Mouse (Mus musculus): Measurements from ENCODE around the gene Sergef. TPM values are rescaled to one million over a fixed set of nuclear protein-coding genes. Genes with fewer than 3 reads are reported as not detected.

Sergef gene
- polyA plus RNA-seq, 1 experiment from 2014 or later = 10.7 TPM

DNA sequence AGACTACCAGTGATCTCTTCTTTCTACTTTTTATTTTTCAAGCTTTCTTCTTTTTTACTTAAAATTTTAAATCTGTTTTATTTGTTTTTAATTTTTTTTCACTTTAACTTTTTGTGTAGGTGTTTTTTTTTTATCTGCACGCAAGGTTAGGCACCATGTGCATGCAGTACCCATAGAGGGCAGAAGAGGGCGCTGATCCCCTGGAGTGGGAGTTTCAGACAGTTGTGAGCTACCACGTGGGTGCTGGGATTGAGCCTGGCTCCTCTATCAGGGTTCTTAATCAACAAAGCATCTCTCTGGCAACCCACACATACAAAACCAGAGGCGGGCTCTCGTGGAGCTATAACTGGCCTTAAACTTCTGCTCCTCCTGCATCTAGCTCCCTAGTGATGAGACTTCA, 123.6 kb downstream of the Sergef start:
- Histone ChIP-seq H3K27ac (replicated peaks in 1 of 2; ENCODE audit: control insufficient read depth in 1 of 2, insufficient read depth in 1 of 2, low read depth in 2 of 2, low read length in 2 of 2) (no peak overlapping the region), H3K27me3 (ENCODE audit: control insufficient read depth, insufficient read depth, low read length) (no peaks in the 10 kb centered on the region), H3K4me3 (ENCODE audit: control insufficient read depth in 1 of 2, insufficient read depth in 1 of 2, low read depth in 1 of 2, low read length in 2 of 2) (no peak overlapping the region), H3K9ac (ENCODE audit: low read length) (no peak overlapping the region), H3K9me3 (ENCODE audit: control insufficient read depth, low read length) (no peaks in the 10 kb centered on the region), H3K4me2 (ENCODE audit: low read length) (no peak overlapping the region), H3K36me3 (ENCODE audit: control insufficient read depth, insufficient read depth, low read length) (no peaks in the 10 kb centered on the region), H3K4me1 (ENCODE audit: control insufficient read depth in 2 of 2, insufficient read depth in 2 of 2, low read length in 2 of 2) (peaks cover 0 to 2% of the 10 kb centered on the region in 2 experiments; a peak in 1 of 4 replicates)
- 75% methylated on average over 5 of the region's 5 CpGs for WGBS
- ATAC-seq (ENCODE audit: insufficient number of reproducible peaks, insufficient read depth, low FRiP score, low read depth) = no peak

GRCm38 (mm10) chr7:46514981-46515380, 124.6 kb downstream of the Sergef start:
- Histone ChIP-seq H3K9me3 (ENCODE audit: control insufficient read depth, low read length) (no peaks in the 10 kb centered on the region), H3K27me3 (ENCODE audit: control insufficient read depth, insufficient read depth, low read length) (no peaks in the 10 kb centered on the region), H3K36me3 (ENCODE audit: control insufficient read depth, insufficient read depth, low read length) (no peaks in the 10 kb centered on the region), H3K4me3 (ENCODE audit: control insufficient read depth in 1 of 2, insufficient read depth in 1 of 2, low read depth in 1 of 2, low read length in 2 of 2) (no peak overlapping the region), H3K9ac (ENCODE audit: low read length) (no peak overlapping the region), H3K4me2 (ENCODE audit: low read length) (no peak overlapping the region), H3K27ac (replicated peaks in 1 of 2; ENCODE audit: control insufficient read depth in 1 of 2, insufficient read depth in 1 of 2, low read depth in 2 of 2, low read length in 2 of 2) (no peak overlapping the region), H3K4me1 (ENCODE audit: control insufficient read depth in 2 of 2, insufficient read depth in 2 of 2, low read length in 2 of 2) (peaks cover 0 to 2% of the 10 kb centered on the region in 2 experiments; a peak in 1 of 4 replicates)
- no peak for ATAC-seq (ENCODE audit: insufficient number of reproducible peaks, insufficient read depth, low FRiP score, low read depth)
- WGBS = 89% methylated on average over 8 of the region's 8 CpGs

- ATAC-seq (ENCODE audit: insufficient number of reproducible peaks, insufficient read depth, low FRiP score, low read depth) = no peak
- no peak overlapping the region for H3K4me2 ChIP-seq (ENCODE audit: low read length)
- H3K27ac ChIP-seq (replicated peaks in 1 of 2; ENCODE audit: control insufficient read depth in 1 of 2, insufficient read depth in 1 of 2, low read depth in 2 of 2, low read length in 2 of 2) = no peak overlapping the region
- WGBS = 79% methylated on average over 8 of the region's 8 CpGs
- no peak overlapping the region for H3K9ac ChIP-seq (ENCODE audit: low read length)
- no peaks in the 10 kb centered on the region for H3K27me3 ChIP-seq (ENCODE audit: control insufficient read depth, insufficient read depth, low read length)
- H3K36me3 ChIP-seq (ENCODE audit: control insufficient read depth, insufficient read depth, low read length) = no peaks in the 10 kb centered on the region
- peaks cover 0 to 2% of the 10 kb centered on the region in 2 experiments; a peak in 1 of 4 replicates for H3K4me1 ChIP-seq (ENCODE audit: control insufficient read depth in 2 of 2, insufficient read depth in 2 of 2, low read length in 2 of 2)
- no peak overlapping the region for H3K4me3 ChIP-seq (ENCODE audit: control insufficient read depth in 1 of 2, insufficient read depth in 1 of 2, low read depth in 1 of 2, low read length in 2 of 2)
- no peaks in the 10 kb centered on the region for H3K9me3 ChIP-seq (ENCODE audit: control insufficient read depth, low read length)
These were observed 126.0 kb downstream of the Sergef start for GRCm38 (mm10) chr7:46513562-46513961.

DNA sequence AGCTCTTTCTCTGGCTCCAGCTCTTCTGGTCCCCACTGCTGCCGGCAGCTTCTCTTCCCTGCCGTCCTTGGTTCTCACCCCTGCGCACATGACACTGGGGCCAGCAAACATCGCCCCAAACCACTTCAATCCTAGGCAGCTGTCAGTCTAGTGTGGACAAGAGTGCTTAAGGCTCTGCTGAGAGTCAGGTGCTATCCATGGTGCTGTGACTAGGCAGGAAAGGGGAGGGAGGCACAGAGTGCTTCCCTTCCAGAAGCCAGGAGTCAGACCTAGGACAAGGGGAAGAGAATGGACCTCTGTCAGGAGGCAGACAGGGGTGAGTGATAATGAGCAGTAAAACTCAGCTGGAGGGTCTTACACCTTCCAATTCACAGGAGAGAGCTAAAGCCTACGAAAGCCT, 126.8 kb downstream of the Sergef start:
- ATAC-seq (ENCODE audit: insufficient number of reproducible peaks, insufficient read depth, low FRiP score, low read depth) = no peak
- no peak overlapping the region for H3K27ac ChIP-seq (replicated peaks in 1 of 2; ENCODE audit: control insufficient read depth in 1 of 2, insufficient read depth in 1 of 2, low read depth in 2 of 2, low read length in 2 of 2)
- H3K27me3 ChIP-seq (ENCODE audit: control insufficient read depth, insufficient read depth, low read length) = no peaks in the 10 kb centered on the region
- H3K4me2 ChIP-seq (ENCODE audit: low read length) = no peak overlapping the region
- H3K4me3 ChIP-seq (ENCODE audit: control insufficient read depth in 1 of 2, insufficient read depth in 1 of 2, low read depth in 1 of 2, low read length in 2 of 2) = no peak overlapping the region
- 36% methylated on average over 5 of the region's 5 CpGs for WGBS
- H3K36me3 ChIP-seq (ENCODE audit: control insufficient read depth, insufficient read depth, low read length) = no peaks in the 10 kb centered on the region
- H3K9ac ChIP-seq (ENCODE audit: low read length) = no peak overlapping the region
- H3K9me3 ChIP-seq (ENCODE audit: control insufficient read depth, low read length) = no peaks in the 10 kb centered on the region
- H3K4me1 ChIP-seq (ENCODE audit: control insufficient read depth in 2 of 2, insufficient read depth in 2 of 2, low read length in 2 of 2) = peaks cover 0 to 2% of the 10 kb centered on the region in 2 experiments; a peak in 1 of 4 replicates

GRCm38 (mm10) chr7:46510806-46511205, 128.8 kb downstream of the Sergef start:
- Histone ChIP-seq H3K9ac (ENCODE audit: low read length) (no peak overlapping the region), H3K4me2 (ENCODE audit: low read length) (no peak overlapping the region), H3K4me1 (ENCODE audit: control insufficient read depth in 2 of 2, insufficient read depth in 2 of 2, low read length in 2 of 2) (peaks cover 0 to 2% of the 10 kb centered on the region in 2 experiments; a peak in 1 of 4 replicates), H3K27me3 (ENCODE audit: control insufficient read depth, insufficient read depth, low read length) (no peaks in the 10 kb centered on the region), H3K9me3 (ENCODE audit: control insufficient read depth, low read length) (no peaks in the 10 kb centered on the region), H3K27ac (replicated peaks in 1 of 2; ENCODE audit: control insufficient read depth in 1 of 2, insufficient read depth in 1 of 2, low read depth in 2 of 2, low read length in 2 of 2) (no peak overlapping the region), H3K36me3 (ENCODE audit: control insufficient read depth, insufficient read depth, low read length) (no peaks in the 10 kb centered on the region), H3K4me3 (ENCODE audit: control insufficient read depth in 1 of 2, insufficient read depth in 1 of 2, low read depth in 1 of 2, low read length in 2 of 2) (no peak overlapping the region)
- 52% methylated on average over 2 of the region's 2 CpGs for WGBS
- ATAC-seq (ENCODE audit: insufficient number of reproducible peaks, insufficient read depth, low FRiP score, low read depth) = no peak

GRCm38 (mm10) chr7:46509391-46510310, 130.0 kb downstream of the Sergef start:
- ATAC-seq (ENCODE audit: insufficient number of reproducible peaks, insufficient read depth, low FRiP score, low read depth) = no peak
- no peak overlapping the region for H3K4me2 ChIP-seq (ENCODE audit: low read length)
- no peak overlapping the region for H3K27ac ChIP-seq (replicated peaks in 1 of 2; ENCODE audit: control insufficient read depth in 1 of 2, insufficient read depth in 1 of 2, low read depth in 2 of 2, low read length in 2 of 2)

GRCm38 (mm10) chr7:46508590-46509318, 130.9 kb downstream of the Sergef start:
- Histone ChIP-seq H3K4me1 (ENCODE audit: control insufficient read depth in 2 of 2, insufficient read depth in 2 of 2, low read length in 2 of 2) (peaks cover 0 to 2% of the 10 kb centered on the region in 2 experiments; a peak in 1 of 4 replicates), H3K9ac (ENCODE audit: low read length) (no peak overlapping the region), H3K4me3 (ENCODE audit: control insufficient read depth in 1 of 2, insufficient read depth in 1 of 2, low read depth in 1 of 2, low read length in 2 of 2) (no peak overlapping the region), H3K27me3 (ENCODE audit: control insufficient read depth, insufficient read depth, low read length) (no peaks in the 10 kb centered on the region), H3K4me2 (ENCODE audit: low read length) (no peak overlapping the region), H3K36me3 (ENCODE audit: control insufficient read depth, insufficient read depth, low read length) (no peaks in the 10 kb centered on the region), H3K9me3 (ENCODE audit: control insufficient read depth, low read length) (no peaks in the 10 kb centered on the region), H3K27ac (replicated peaks in 1 of 2; ENCODE audit: control insufficient read depth in 1 of 2, insufficient read depth in 1 of 2, low read depth in 2 of 2, low read length in 2 of 2) (no peak overlapping the region)
- ATAC-seq (ENCODE audit: insufficient number of reproducible peaks, insufficient read depth, low FRiP score, low read depth) = no peak
- WGBS = 84% methylated on average over 12 of the region's 12 CpGs

More at GRCm38 (mm10) chr7:46509391-46510310, 130.0 kb downstream of the Sergef start:
- H3K27me3 ChIP-seq (ENCODE audit: control insufficient read depth, insufficient read depth, low read length) = no peaks in the 10 kb centered on the region
- H3K36me3 ChIP-seq (ENCODE audit: control insufficient read depth, insufficient read depth, low read length) = no peaks in the 10 kb centered on the region
- H3K4me3 ChIP-seq (ENCODE audit: control insufficient read depth in 1 of 2, insufficient read depth in 1 of 2, low read depth in 1 of 2, low read length in 2 of 2) = no peak overlapping the region
- no peak overlapping the region for H3K9ac ChIP-seq (ENCODE audit: low read length)
- H3K4me1 ChIP-seq (ENCODE audit: control insufficient read depth in 2 of 2, insufficient read depth in 2 of 2, low read length in 2 of 2) = peaks cover 0 to 2% of the 10 kb centered on the region in 2 experiments; a peak in 1 of 4 replicates
- H3K9me3 ChIP-seq (ENCODE audit: control insufficient read depth, low read length) = no peaks in the 10 kb centered on the region
- WGBS = 65% methylated on average over 24 of the region's 24 CpGs

Data from heart, embryonic 14.5 days (tissue).